In the genomic region with DNA sequence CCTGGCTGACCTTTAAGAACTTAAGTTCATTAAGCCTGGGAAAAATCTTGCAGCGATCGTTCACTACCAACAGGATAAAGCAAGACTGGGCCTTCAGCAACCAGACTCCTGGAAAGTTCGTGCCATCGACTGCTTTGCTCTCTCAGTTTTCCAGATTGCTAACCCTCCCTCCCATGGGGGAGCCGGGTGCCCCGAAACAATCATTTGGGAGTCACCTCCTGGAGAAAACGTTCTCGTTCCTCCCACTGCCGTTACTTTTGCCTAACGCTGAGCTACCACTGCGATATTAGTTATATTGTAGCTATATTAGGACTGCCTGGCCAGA, we compare ENCODE assay signal across 8 mouse cellular contexts. TPM values are rescaled to one million over a fixed set of nuclear protein-coding genes. Genes with fewer than 3 reads are reported as not detected.
DNase-seq lines count a peak whose midpoint lies in the region; ATAC-seq lines count a peak whose summit lies in the region.

No protein-coding gene starts in this region.

- peak overlapping the region; percentile 99 for H3K9ac ChIP-seq in kidney, embryonic 14.5 days (ENCODE audit: low read depth, low read length)
- peak overlapping the region; percentile 99 for H3K9ac ChIP-seq in forebrain, embryonic 15.5 days (replicated peaks)

- H3K9me3 ChIP-seq in kidney, embryonic 14.5 days (ENCODE audit: control insufficient read depth, low read length) = no peaks in the 10 kb centered on the region
- no peaks in the 10 kb centered on the region for H3K9me3 ChIP-seq in forebrain, embryonic 15.5 days

- peak overlapping the region; percentile 91 for H3K27ac ChIP-seq in kidney, embryonic 14.5 days (ENCODE audit: low read depth, low read length)
- peak overlapping the region; percentile 97 for H3K27ac ChIP-seq in forebrain, embryonic 15.5 days (replicated peaks)

- H3K27me3 ChIP-seq in kidney, embryonic 14.5 days (ENCODE audit: control insufficient read depth, insufficient read depth, low read length) = no peaks in the 10 kb centered on the region
- no peaks in the 10 kb centered on the region for H3K27me3 ChIP-seq in forebrain, embryonic 15.5 days

- peaks cover 15% of the 10 kb centered on the region for H3K4me1 ChIP-seq in kidney, embryonic 14.5 days (ENCODE audit: control insufficient read depth, insufficient read depth, low read length)
- H3K4me1 ChIP-seq in forebrain, embryonic 15.5 days = peaks cover 23% of the 10 kb centered on the region

- WGBS in kidney, embryonic 14.5 days = under 1% methylated on average over 11 of the region's 11 CpGs
- WGBS in forebrain, embryonic 15.5 days = under 1% methylated on average over 11 of the region's 11 CpGs

- DNase-seq in kidney, postnatal 14 days = no peak
- DNase-seq in ZHBTc4 (ENCODE audit: low read depth, low spot score) = peak; percentile 11
- DNase-seq in lung, postnatal 10 days = peak; percentile 34
- DNase-seq in cerebellum, postnatal 25 days = no peak
- DNase-seq in thymus, postnatal 25 days = no peak

- peaks cover 38% of the 10 kb centered on the region for H3K36me3 ChIP-seq in kidney, embryonic 14.5 days (ENCODE audit: control insufficient read depth, insufficient read depth, low read length)
- H3K36me3 ChIP-seq in forebrain, embryonic 15.5 days = peaks cover 31% of the 10 kb centered on the region

- peak overlapping the region; percentile 92 for H3K4me3 ChIP-seq in kidney, embryonic 14.5 days (ENCODE audit: low read length)
- peak overlapping the region; percentile 82 for H3K4me3 ChIP-seq in forebrain, embryonic 15.5 days

- peak overlapping the region; percentile 80 for H3K4me2 ChIP-seq in kidney, embryonic 14.5 days (replicated peaks; ENCODE audit: low read depth, low read length)
- peak overlapping the region; percentile 75 for H3K4me2 ChIP-seq in forebrain, embryonic 15.5 days (replicated peaks)

- ATAC-seq in kidney, embryonic 14.5 days (ENCODE audit: low FRiP score, low TSS enrichment) = no peak
- ATAC-seq in forebrain, embryonic 15.5 days (replicated peaks) = no peak
- ATAC-seq in monocyte, adult 5-6 weeks (replicated peaks; ENCODE audit: insufficient number of reproducible peaks, low FRiP score, low TSS enrichment, poor library complexity, severe bottlenecking) = no peak

RNA-seq across cellular contexts. Expression of a gene that starts 0.9 kb away (rescaled TPM):
- polyA plus RNA-seq in kidney, embryonic 14.5 days (2014; fragmentation: Nextera tagmentation; extraction: Ambion mirVana) = 753 and 776 TPM in 2 replicates
- 458 and 483 TPM in 2 replicates for polyA plus RNA-seq in forebrain, embryonic 15.5 days (2015; fragmentation: Nextera tagmentation; extraction: Ambion mirVana)
- 172 to 203 TPM (median 176 TPM) in 3 replicates for total RNA-seq in monocyte, adult 5-6 weeks (2017)

RNA-seq across cellular contexts. Expression of a gene that starts 16.7 kb away (rescaled TPM):
- polyA plus RNA-seq in kidney, embryonic 14.5 days (2014; fragmentation: Nextera tagmentation; extraction: Ambion mirVana) = not detected in 2 replicates
- polyA plus RNA-seq in forebrain, embryonic 15.5 days (2015; fragmentation: Nextera tagmentation; extraction: Ambion mirVana) = not detected in 2 replicates
- total RNA-seq in monocyte, adult 5-6 weeks (2017) = not detected in 3 replicates

Comparison
In these comparisons a context has a peak if more than half of its experiments do, and no peak if none do; other contexts are left out.
1. DNase-seq: peak in ZHBTc4 (single experiment) and lung, postnatal 10 days (single experiment); none in kidney, postnatal 14 days (single experiment), cerebellum, postnatal 25 days (0 of 2) and thymus, postnatal 25 days (single experiment).